Mouse (Mus musculus) urinary bladder, postnatal 36 days (tissue): Measurements from ENCODE around the gene Pagr1b.
A peak's percentile ranks its signal among the peaks of the same experiment; 100 is the strongest.

Experiments
- DNase-seq, 2 experiments: peaks; one replicate each; pipeline ENCODE4 v3.0.0; 2022; ENCODE audit warnings: low spot score in 2 of 2, mixed read lengths in 1 of 2

Pagr1b gene

GRCm38 (mm10) chr7:127016481-127016485 lies at the start of gene Pagr1b:
Gene Pagr1b (minus strand): TSS chr7:127016484.
- no peak for DNase-seq

- DNase-seq: no peak
Measured at GRCm38 (mm10) chr7:127065538-127065937, 49.3 kb upstream of the Pagr1b start.

- DNase-seq: no peak
Measured at GRCm38 (mm10) chr7:127055026-127055585, 38.8 kb upstream of the Pagr1b start.

GRCm38 (mm10) chr7:127041851-127042672 lies 25.8 kb upstream of the Pagr1b start, which contains the start of gene Kif22:
Gene Kif22 (minus strand): TSS chr7:127042471.
- DNase-seq: peak; percentile 87 to 91

- no peak for DNase-seq
Measured at GRCm38 (mm10) chr7:127031244-127031643, 15.0 kb upstream of the Pagr1b start.

GRCm38 (mm10) chr7:127030172-127030571 lies 13.9 kb upstream of the Pagr1b start:
- DNase-seq: no peak

- no peak for DNase-seq
Measured at GRCm38 (mm10) chr7:127027885-127028284, 11.6 kb upstream of the Pagr1b start.

- DNase-seq: peak; percentile 98 to 99
Measured at GRCm38 (mm10) chr7:127026984-127027726, 10.9 kb upstream of the Pagr1b start, which contains the start of gene Maz. Gene Maz (minus strand): TSS chr7:127027037.

GRCm38 (mm10) chr7:127026616-127026983 lies 10.3 kb upstream of the Pagr1b start:
- no peak for DNase-seq

GRCm38 (mm10) chr7:127026161-127026600 lies 9.9 kb upstream of the Pagr1b start:
- peak; percentile 40 to 54 for DNase-seq

- peak in 1 of 2 experiments; percentile 28 for DNase-seq
Measured at GRCm38 (mm10) chr7:127025556-127026160, 9.4 kb upstream of the Pagr1b start.

- peak; percentile 65 to 75 for DNase-seq
Measured at GRCm38 (mm10) chr7:127024755-127025555, 8.7 kb upstream of the Pagr1b start.

- no peak for DNase-seq
Measured at GRCm38 (mm10) chr7:127023896-127024690, 7.8 kb upstream of the Pagr1b start.

GRCm38 (mm10) chr7:127023272-127023691 lies 7.0 kb upstream of the Pagr1b start:
- DNase-seq: no peak

GRCm38 (mm10) chr7:127022528-127023271 lies 6.4 kb upstream of the Pagr1b start:
- no peak for DNase-seq

GRCm38 (mm10) chr7:127021563-127022527 lies 5.6 kb upstream of the Pagr1b start:
- DNase-seq: no peak

- peak in 1 of 2 experiments; percentile 38 for DNase-seq
Measured at GRCm38 (mm10) chr7:127020901-127021562, 4.7 kb upstream of the Pagr1b start, which contains the start of the genes Gm42742 and Prrt2. Gene Gm42742 (minus strand): TSS chr7:127021097. Gene Prrt2 (minus strand): TSS chr7:127021211.

- DNase-seq: no peak
Measured at GRCm38 (mm10) chr7:127020491-127020890, 4.2 kb upstream of the Pagr1b start.
